Mouse (Mus musculus): ENCODE data around the gene Ripply3.
"Not testable (repeated sequence)": the region's sequence is repeated elsewhere in the genome, so short reads cannot be mapped to it uniquely, and the experiment has no call there.

The Ripply3 gene

DNA sequence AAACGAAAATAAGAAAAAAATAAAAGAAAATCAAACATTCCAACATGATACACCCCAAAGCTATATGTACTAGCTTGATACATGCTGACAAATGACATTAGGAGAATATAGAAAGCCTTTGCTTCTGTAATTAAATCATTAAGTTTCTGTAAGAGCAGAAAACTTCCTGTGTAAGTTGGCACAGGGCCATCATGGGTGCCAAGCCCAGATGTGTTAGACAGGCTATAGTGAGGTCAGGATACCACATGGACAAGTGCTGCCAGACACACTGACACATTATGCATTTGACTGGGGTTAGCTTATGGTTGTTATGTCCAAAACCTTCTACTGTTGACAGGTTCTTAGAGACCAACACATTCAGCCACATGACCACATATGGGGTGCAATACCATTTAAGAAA is 13.0 kb upstream of the Ripply3 start:
- DNase-seq (ENCODE audit: low read depth) = no peak

DNA sequence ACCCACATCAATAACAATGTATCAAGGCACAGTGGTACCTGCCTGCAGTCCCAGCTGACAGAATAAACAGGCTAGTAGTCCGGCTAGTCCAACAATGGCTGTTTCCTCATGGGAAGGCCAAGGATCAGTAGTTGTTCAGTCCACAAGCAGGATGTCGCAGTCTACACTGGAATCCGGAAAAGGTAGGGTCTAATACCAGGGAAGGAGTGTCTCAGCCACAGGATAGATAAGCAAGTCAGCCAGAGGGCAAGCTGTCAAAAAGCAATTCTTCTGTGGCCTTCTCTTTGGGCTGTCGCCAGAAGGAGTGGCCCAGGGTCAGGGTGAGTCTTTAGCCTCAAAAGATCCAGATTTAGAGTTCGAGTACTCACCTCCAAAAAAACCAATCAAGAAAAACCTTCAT is 10.5 kb upstream of the Ripply3 start:
- no peak for DNase-seq (ENCODE audit: low read depth)

DNA sequence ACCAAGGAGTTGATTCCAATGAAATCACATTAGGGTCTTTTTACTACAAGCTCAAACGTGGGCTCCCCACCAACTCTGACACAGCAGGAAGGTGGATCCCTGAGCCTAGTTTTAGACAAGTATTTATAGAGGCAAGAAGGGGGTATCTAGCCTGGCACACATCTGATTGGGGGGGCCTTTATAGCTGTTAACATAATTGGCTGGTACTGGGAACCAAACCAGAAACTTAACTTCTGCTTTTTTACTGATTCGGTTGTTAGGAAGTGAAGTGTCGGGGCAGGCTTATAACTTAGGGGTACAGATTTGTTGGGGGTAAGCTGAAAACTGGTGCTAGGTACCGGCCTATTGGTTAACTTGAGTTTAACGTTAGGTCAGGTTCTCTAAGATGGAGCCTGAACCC is 8.0 kb upstream of the Ripply3 start:
- DNase-seq (ENCODE audit: low read depth) = no peak

DNA sequence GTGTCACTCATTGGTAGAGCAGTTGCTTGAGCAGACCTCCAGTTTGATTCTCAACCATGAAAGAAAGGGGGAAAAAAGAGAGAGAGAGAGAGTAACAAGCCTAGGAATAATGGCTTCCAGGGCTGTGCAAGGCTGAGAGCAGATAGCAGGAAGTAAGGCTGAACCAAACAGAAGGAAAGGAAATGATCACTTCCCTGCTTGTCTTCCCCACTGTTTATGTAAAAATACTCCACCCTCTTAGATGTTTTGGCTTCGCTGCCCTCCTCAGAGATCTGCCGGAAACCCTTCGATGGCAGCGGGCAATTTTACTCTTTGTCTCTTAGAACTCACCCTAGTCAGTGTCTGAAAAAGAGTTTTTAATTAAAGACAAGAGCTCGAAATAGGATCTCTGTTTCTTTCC is 4.5 kb upstream of the Ripply3 start:
- DNase-seq (ENCODE audit: low read depth) = no peak

DNA sequence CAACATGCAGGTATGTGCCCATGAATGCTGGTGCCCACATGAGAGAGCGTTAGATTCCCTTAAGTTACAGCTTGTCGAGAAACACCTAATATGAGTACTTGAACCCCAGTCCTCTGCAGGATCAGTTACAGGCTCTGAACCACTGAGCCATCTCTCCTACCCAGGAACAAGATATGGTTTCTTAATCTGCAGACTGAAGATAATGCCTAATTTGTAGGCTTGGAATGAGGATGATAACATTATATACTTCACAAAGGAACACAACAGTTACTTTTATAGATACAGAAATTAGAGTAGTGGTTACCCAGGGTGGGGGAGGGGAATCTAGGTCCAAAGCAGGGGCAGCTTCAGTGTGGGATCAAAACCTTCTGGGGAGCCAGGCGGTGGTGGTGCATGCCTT is 2.2 kb upstream of the Ripply3 start:
- DNase-seq (ENCODE audit: low read depth) = no peak

DNA sequence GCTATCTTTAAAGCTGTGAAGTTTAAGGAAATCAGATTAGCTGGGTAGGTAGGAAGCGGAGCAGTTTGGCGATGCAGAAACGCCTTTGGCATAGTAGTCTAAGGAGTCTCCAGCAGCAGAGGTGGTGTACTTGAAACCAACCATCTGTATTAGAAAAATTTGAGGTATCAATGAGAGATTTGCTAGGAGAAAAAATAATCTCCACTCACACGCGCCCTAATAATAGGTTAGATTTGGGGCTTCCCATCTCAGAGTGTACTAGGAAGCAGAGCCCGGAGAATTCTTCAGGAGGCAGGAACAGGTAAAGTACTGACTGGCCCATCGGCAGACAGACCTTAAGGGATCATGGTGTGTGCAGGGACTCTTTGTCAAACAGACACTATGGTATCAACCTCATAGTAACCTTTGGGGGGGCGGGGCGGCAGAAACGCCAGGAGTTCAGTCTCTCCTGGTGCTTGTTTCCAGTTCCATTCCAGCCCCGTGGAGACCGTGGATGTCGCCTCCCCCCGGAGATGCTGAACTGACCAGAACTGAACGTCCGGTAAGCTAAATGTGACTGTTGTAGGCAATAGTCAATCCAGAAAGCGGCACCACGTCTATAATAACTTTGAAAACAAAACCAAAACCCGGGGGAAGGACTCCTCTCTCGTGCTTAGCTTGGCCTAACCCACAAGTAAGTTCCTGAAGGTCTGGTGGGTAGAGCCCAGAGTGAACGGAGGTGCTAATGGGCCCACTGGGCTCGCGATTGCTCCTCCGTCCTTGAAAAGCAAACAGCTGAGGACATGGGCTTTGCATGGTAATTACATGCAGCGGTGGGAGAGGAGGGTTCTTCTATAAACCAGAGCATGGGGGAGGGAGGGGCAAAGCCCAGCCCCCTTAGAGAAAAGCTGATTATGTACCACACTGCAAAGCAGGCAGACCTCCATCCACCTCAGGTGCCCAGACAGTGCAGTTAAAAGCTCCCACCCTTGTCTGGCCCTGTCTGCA is 954 bp downstream of the Ripply3 start:
- peak; percentile 66 for DNase-seq (ENCODE audit: low read depth)

DNA sequence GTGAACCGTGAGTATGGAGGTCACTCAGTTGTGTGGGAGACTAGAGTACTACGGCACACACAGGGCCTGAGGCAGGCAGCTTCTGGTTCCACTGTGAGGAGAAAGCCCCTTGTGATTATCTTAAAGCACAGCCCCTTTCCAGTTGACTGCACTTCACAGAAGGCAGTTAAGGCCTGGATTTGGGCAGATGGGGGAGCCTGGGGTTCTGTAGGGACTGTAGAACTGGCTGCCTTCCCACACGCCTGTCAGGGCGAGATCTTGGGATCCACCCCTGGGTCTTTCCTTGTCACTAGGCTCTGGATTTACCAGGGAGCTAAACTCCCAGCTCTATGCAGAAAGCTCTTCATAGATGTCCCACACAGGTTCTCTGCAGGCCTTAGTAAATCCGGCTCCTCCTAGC is 2.2 kb downstream of the Ripply3 start:
- no peak for DNase-seq (ENCODE audit: low read depth)

DNA sequence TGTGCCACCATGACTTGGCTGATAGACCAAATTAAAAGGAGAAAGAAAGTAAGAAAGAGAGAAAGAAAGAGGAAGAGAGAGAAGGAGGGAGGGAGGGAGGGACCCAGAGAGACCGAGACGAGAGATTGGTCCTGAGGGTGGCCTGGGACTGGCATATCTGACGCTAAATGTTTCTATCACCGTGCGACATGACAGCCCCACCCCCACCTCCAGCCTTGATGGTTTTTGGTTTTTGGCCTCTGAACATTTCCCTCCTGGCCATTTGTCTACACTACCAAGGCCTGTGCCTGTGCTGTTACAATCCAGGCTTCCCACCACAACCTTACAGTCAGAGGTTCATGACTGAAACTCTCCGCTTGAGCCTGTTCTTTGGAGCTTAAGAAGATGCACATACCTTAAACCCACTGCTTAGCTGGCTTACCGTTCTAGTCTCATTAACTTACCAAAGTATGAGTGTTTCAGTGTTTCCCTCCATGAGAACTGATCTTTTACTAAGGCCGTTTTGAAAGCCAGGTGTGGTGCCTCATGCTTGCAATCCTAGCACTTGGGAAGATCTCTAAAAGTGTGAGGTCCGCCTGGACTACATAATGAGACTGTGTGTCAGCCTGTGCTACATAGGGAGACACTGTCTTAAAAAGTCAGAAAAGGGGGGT is 3.1 kb downstream of the Ripply3 start:
- DNase-seq (ENCODE audit: low read depth) = no peak

DNA sequence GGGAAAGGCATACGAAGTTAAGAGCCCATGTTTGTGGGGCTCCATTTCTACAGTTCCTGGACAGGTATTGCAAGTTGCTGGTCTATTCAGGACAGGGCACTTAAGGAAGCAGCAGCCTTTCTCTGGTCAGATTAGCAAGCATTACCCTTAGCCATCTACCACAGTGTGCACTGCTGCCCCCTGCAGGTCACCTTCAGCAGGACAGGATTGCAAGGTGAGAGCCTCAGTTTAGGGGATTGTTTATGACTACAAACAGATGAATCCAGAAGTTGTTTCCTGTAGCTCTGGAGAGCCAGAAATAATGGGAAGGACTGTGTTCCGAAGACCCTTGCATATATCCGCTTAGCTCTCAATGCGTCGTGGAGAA is 3.6 kb downstream of the Ripply3 start:
- peak; percentile 86 for DNase-seq (ENCODE audit: low read depth)

DNA sequence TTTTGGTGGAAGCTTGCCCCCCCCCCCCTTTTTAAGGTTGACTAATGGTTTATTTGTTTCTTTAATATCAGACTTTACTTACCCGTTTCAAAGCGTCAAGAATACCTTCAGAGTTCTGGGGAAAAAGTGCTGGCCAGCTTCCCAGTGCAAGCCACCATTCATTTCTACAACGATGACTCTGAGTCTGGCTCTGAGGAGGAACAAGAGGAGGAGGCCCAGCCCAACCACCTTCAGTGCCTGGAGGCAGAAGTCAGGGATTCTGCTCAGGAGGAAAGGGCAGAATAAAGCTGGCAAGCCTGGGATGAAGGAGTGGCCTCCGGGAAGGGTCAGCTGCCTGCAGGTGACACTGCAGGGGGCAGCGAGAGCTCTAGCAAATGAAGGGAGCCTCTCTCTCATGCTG is 7.4 kb downstream of the Ripply3 start:
- no peak for DNase-seq (ENCODE audit: low read depth)

DNA sequence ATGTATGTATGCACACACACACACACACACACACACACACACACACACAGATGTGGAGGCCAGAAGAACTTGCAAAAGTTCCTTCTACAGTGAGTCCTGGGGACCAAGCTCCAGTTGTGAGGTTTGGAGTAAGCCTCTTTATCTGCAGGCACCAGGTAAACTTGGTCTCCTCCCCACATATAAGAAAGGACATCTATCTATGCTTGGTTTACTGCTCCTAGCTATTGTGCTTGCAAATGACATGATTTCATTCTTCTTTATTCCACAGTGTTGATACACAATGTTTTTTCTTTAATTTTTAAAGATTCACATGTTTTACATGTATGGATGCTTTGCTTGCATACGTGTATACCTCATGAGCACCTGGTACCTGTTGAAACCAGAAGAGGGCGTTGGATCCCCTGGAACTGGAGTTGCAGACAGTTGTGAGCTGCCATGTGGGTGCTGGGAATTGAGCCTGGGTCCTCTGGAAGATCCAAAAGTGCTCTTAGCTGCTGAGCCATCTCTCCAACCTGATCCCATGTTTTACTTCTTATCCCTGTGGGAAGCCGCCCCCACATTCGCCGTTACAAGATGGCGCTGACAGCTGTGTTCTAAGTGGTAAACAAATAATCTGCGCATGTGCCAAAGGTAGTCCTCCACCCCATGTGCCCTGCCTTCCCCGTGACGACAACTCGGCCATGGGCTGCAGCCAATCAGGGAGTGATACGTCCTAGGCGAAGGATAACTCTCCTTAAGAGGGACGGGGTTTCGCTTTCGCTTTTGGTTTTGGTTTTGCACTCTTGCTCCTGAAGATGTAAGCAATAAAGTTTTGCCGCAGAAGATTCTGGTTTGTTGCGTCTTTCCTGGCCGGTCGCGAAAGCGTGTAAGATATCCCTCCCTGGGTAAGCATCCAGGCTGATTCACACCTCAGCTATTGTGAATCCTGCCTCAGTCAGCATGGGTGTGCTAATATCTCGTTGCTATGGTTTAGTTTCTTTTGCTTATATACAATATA is 11.2 kb downstream of the Ripply3 start:
- DNase-seq (ENCODE audit: low read depth) = not testable (repeated sequence)

DNA sequence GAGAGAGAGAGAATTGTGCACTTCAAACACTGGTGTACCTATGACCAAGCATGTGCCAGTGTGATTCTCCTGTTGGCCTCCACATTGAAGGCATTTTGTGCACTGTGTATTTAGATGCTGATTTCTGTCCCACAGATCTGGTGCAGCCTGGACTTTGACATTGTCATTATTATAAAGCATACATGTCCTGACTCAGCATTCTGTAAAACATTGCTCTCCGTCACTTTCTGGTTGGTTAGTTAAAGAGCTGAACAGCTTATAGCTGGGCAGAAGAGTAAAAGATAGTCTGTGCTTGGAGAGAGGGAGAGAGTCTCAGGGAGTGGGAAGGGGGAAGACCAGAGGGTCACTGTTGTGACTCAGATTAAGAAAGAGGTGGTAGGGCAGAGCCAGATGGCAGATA is 17.5 kb downstream of the Ripply3 start:
- DNase-seq (ENCODE audit: low read depth) = no peak

DNA sequence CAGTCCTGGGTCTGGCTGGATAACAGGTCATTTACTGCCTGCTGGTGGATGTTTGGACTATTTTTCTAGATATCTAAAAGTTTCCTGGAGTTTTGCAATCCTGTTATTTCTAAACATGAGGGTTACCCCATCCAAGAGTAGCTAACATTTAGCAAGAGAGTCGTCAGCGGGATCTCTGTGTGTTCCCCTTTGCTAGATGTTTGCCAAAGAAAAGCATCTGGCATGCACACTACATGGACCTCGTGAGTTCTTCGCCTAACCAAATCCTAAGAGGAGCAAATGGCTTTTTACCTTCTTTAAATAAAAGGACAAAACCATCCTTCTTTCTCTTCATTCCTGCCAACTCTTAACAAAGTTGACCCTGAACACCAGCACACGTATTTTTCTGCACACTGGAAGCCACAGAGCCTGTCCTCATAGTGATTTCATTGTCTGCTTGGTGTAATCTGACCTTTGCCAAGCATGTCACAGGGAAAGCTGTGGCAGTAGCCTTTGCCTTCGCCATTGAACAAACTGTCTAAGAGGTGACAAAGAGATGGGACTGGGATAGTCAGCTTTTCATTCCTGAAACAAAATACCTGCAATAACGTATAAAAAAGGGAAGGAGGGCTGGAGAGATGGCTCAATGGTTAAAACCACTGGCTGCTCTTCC is 19.0 kb downstream of the Ripply3 start:
- no peak for DNase-seq (ENCODE audit: low read depth)

DNA sequence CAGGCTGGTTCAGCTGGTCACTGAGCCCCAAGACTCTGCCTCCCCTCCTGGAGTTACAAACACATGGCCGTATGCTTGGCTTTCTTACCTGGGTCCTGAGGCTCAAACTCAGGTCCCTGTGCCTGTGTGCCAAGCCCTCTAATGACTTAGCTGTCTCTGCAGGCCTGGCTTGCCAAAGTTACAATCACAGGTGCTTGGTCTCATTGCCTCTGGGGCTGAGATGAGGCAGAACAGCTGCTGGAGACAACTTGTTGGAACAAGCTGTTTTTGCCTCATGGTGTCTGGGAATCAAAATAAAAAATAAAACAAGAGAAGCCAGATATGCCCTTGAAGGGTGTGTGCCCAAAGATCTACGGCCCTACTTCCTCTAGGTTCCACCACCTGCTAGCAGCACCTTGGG is 20.6 kb downstream of the Ripply3 start:
- DNase-seq (ENCODE audit: low read depth) = no peak

DNA sequence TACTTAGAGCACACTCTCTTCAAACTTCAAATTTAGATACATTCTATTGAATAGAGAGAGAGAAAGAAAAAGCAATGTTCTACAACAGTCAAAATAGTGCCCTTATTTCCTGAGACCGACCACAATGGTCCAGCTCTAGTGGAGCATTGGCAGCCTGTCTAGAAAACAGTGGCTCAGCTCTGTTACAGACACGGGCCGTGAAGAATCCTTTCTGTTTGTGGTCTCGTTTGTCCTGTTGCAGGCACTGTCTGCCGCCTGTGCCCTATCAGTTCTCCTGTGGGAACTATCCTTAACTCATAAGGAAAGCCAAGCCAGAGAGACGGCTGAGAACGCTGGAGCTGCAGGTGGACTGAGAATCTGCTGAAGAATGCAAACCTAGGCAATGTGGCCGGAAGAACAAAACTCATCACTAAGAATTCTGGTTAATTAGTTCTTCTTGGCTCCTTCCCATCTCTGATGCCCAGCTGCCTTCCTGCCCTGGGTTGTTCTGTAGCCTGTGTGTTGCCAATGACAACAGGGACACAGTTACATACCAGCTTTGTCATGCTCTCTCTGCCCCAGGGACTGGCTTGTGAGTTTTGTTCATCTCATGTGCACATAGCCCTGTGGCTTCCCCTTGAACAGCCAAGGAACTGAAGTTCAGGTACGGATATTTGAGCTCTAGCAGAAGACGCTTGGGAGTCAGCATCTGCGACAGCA is 21.5 kb downstream of the Ripply3 start:
- no peak for DNase-seq (ENCODE audit: low read depth)

DNA sequence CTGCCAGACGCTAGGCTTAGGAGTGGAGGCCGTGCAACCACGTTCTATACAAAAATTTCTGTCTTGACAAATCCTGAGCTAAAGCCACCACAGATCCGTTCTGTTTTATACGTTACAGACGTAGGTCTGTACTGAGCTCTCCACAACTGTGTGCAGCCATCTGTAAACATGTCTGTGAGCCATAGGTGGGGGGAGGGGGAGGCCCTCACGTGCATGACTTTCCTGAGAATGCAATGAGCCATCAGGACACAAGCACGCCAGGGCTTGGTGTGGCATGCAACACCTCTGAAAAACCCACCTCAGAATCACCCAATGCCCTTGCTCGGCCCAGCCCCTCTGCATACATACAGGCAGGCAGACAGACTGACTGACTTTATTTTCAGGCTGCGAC is 22.1 kb downstream of the Ripply3 start:
- no peak for DNase-seq (ENCODE audit: low read depth)

DNA sequence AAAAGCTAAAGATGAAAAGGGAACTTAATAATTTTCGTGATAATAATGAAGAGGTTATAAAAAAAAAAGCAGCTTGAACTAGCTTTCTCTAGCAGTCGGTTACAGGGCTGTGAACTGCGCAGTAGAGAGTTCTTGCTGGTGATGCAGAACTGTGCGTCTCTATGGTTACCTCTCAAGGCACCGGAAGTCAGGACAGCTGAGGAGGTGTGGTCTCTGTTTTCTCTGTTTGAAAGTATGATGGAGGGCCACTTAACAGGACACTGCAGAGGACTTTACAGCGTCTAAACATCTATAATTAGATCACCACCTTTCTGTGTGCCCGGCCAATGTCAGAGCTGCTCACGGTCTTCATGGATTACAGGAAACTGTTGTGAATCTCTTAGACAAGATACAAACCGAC is 26.2 kb downstream of the Ripply3 start:
- DNase-seq (ENCODE audit: low read depth) = peak; percentile 83

DNA sequence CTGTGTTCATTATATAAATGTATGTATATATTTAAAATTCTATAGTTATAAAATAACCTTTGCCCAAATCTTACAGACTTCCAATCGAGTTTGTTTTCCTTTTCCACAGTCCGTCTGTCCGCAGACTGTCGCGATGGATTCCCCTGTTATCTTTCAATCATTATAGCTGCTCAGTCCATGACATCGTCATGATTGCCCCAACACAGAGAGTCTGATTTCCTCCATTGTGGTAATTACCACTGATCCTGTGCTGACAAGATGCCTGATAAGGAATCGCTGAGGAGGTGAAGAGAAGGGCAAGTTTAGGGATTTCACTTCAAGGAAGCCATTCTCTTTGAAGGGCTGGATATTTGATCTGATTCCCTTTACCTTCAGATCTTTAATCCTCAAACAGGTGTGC is 27.8 kb downstream of the Ripply3 start:
- DNase-seq (ENCODE audit: low read depth) = no peak

DNA sequence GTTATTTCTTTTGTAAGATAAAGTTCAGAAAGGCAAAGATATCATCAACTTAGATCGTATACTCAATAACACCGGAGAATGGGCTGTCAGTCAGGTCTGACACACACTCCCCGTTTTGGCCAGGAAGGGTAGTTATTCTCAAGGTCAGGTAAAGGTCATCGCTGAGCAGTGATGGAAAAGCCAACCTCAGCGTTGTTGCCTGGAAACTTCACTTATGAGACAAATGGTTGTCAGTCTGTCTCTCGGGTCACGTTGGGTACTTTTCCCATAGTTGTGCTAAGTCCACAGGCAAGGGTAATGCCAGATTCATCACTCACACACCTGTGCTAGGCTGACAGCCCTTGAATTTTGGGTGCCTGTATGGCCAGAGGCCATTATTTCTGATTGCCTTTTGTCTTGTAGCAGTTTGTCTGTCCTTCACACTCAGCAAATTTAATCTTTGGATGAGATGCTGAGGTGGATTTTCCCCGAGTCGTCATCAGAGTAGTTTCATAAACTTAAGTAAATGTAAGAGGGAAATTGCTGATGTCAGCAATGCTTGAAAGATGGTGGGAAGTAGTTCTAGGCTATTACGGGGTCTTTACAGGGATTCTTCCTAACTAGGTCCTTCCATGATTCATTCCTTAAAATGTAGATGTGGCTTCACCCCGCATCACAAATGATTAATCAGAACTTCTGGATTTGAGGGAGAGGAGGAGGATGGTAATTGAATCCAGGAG is 28.7 kb downstream of the Ripply3 start:
- DNase-seq (ENCODE audit: low read depth) = peak; percentile 14

DNA sequence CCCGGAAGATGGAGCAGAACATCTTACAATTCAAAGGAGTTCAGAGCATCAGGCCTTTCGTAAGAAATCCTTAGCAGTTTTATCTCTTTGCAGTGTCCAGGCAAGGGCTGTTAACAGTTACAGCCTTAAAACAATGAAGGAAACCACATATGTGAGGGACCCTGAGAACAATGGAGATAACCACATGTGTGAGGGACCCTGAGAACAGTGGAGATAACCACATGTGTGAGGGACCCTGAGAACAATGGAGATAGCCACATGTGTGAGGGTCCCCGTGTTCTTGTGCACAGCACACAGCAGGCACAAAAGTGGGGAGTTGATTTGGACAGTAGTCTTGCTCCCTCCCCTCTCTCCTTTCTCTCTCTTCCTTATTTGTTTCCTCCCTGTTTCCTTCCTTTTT is 29.9 kb downstream of the Ripply3 start:
- DNase-seq (ENCODE audit: low read depth) = no peak

Measured in induced T-regulatory cell, adult 2 months (primary cell).